Mouse (Mus musculus): Measurements from ENCODE around the gene Prpf38b. TPM values are rescaled to one million over a fixed set of nuclear protein-coding genes. Genes with fewer than 3 reads are reported as not detected.
"Not testable (repeated sequence)": the region's sequence is repeated elsewhere in the genome, so short reads cannot be mapped to it uniquely, and the experiment has no call there.

The Prpf38b gene
- polyA plus RNA-seq, 1 experiment from 2014 or later: 73.7 TPM

DNA sequence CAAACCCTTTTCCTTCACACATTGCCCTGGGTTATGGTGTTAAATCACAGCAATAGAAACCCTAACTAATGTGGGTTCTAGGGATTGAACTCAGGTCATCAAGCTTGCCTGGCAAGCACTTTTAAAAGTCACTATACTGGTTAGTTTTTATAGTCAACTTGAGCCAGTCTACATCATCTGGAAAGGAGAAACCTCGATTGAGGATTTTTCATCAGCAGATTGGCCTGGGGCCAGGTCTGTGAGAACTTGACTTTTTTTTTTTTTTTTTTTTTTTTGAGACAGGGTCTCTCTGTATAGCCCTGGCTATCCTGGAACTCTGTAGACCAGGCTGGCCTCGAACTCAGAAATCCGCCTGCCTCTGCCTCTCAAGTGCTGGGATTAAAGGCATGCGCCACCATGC lies 49.2 kb downstream of the Prpf38b start:
- H3K27me3 ChIP-seq (ENCODE audit: control insufficient read depth, insufficient read depth, low read length): not testable (repeated sequence)

DNA sequence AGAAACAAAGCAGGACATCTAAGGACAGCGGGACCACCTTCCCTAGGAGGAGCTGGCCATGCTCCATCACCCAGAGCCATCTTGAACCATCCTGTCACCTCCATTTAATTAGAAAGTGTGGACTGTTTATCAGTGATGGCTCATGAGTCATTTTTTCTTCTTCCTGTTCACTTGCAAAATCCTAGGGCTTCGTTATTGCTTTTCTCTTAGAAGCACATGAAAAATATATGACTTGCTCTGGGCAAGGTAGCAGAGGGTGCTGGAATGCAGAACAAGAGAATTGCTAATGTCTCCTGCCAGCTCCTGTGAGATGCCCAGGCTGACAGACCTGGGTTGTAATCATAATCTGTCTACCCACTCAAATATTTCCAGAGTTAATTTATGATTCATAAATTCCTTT lies 50.7 kb downstream of the Prpf38b start:
- H3K36me3 ChIP-seq (ENCODE audit: control insufficient read depth, insufficient read depth, low read length): no peaks in the 10 kb centered on the region
- 77% methylated on average over 2 of the region's 2 CpGs for WGBS
- no peak overlapping the region for H3K4me3 ChIP-seq (ENCODE audit: low read depth, low read length)
- no peak overlapping the region for H3K9ac ChIP-seq (replicated peaks; ENCODE audit: low read depth, low read length)
- no peak for ATAC-seq (ENCODE audit: insufficient number of reproducible peaks, insufficient read depth, low FRiP score, low read depth)
- no peak overlapping the region for H3K27ac ChIP-seq (ENCODE audit: low read length)
- H3K4me2 ChIP-seq (replicated peaks; ENCODE audit: low read depth, low read length): no peak overlapping the region
- H3K27me3 ChIP-seq (ENCODE audit: control insufficient read depth, insufficient read depth, low read length): no peaks in the 10 kb centered on the region
- H3K4me1 ChIP-seq (ENCODE audit: control insufficient read depth, insufficient read depth, low read length): 0 out of 2 replicates have a peak, but pooled peaks cover 9% of the 10 kb centered on the region
- no peaks in the 10 kb centered on the region for H3K9me3 ChIP-seq (ENCODE audit: control insufficient read depth, low read depth, low read length)

More for the DNA sequence above, 49.2 kb downstream of the Prpf38b start:
- not testable (repeated sequence) for H3K9ac ChIP-seq (replicated peaks; ENCODE audit: low read depth, low read length); H3K4me2 ChIP-seq (replicated peaks; ENCODE audit: low read depth, low read length); H3K27ac ChIP-seq (ENCODE audit: low read length); H3K36me3 ChIP-seq (ENCODE audit: control insufficient read depth, insufficient read depth, low read length); H3K4me3 ChIP-seq (ENCODE audit: low read depth, low read length); H3K4me1 ChIP-seq (ENCODE audit: control insufficient read depth, insufficient read depth, low read length); ATAC-seq (ENCODE audit: insufficient number of reproducible peaks, insufficient read depth, low FRiP score, low read depth); H3K9me3 ChIP-seq (ENCODE audit: control insufficient read depth, low read depth, low read length)
- 88% methylated on average over 4 of the region's 4 CpGs for WGBS

DNA sequence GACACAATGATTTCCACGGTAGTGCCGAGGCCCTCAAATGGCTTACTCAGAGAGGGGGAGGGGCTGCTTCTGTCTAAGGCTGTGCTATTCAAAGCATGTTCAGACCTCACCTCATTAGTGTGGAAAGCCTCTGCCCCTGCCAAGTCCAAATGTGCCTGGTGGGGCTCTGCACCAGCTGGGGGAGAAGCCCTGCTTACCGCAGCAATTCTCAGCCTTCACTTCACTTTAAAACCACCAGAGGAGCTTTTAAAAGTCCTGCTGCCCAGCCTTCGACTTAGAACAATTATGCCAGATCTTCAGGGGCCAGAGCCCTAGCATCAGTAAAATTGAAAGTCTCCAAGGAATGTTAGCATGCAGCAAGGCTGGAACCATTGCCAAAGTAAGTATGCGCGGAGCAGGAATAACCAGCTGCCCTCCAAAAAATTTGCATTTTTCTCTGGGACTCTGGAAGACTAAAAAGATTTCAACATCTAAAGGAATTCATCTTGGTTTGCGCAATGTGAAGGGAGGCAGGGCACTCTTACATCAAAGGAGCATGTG lies 53.2 kb downstream of the Prpf38b start:
- H3K27ac ChIP-seq (ENCODE audit: low read length): no peak overlapping the region; the same call in 1 of the 2 replicates
- no peaks in the 10 kb centered on the region for H3K27me3 ChIP-seq (ENCODE audit: control insufficient read depth, insufficient read depth, low read length)
- no peak overlapping the region for H3K4me2 ChIP-seq (replicated peaks; ENCODE audit: low read depth, low read length)
- H3K9me3 ChIP-seq (ENCODE audit: control insufficient read depth, low read depth, low read length): no peaks in the 10 kb centered on the region
- H3K4me3 ChIP-seq (ENCODE audit: low read depth, low read length): no peak overlapping the region
- H3K9ac ChIP-seq (replicated peaks; ENCODE audit: low read depth, low read length): no peak overlapping the region
- ATAC-seq (ENCODE audit: insufficient number of reproducible peaks, insufficient read depth, low FRiP score, low read depth): peak; percentile 73; the same call in 1 of the 2 replicates
- WGBS: 31% methylated on average over 7 of the region's 7 CpGs
- 0 out of 2 replicates have a peak, but pooled peaks cover 14% of the 10 kb centered on the region for H3K4me1 ChIP-seq (ENCODE audit: control insufficient read depth, insufficient read depth, low read length)
- no peaks in the 10 kb centered on the region for H3K36me3 ChIP-seq (ENCODE audit: control insufficient read depth, insufficient read depth, low read length)

DNA sequence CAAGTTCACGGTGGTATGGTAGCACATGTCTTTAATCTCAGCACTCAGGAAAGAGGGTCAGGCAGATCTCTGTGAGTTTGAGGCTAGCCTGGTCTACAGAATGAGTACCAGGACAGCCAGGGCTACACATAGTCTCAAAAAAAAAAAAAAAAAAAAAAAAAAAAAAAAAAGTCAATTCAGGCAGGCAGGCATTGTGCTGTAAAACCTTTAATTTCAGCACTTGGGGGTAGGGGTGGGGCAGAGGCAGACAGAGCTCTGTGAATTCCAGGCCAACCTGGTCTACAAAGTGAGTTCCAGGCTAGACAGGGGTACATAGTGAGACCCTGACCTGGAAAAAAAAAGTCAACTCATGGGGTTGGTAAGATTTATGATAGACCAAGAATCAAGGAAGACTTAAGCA lies 53.8 kb downstream of the Prpf38b start:
- ATAC-seq (ENCODE audit: insufficient number of reproducible peaks, insufficient read depth, low FRiP score, low read depth): no peak
- H3K9me3 ChIP-seq (ENCODE audit: control insufficient read depth, low read depth, low read length): no peaks in the 10 kb centered on the region
- H3K4me2 ChIP-seq (replicated peaks; ENCODE audit: low read depth, low read length): no peak overlapping the region

DNA sequence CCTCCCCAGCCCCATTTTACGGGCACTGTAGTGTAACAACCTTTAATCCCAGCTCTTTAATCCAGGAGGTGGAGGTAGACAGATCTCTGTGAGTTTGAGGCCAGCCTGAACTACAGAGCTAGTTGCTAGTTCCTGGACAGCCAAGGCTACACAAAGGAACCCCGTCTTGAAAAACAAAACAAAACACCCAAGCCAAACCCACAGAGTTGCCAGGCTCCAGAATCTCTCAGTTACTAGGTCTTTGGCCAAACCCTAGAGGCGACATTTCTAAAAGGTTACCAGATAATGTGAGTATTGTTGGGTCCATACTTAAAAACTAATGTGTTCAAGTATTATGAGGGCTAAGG lies 54.4 kb downstream of the Prpf38b start:
- Histone ChIP-seq H3K4me3 (ENCODE audit: low read depth, low read length) (no peak overlapping the region), H3K9me3 (ENCODE audit: control insufficient read depth, low read depth, low read length) (no peaks in the 10 kb centered on the region), H3K4me1 (ENCODE audit: control insufficient read depth, insufficient read depth, low read length) (0 out of 2 replicates have a peak, but pooled peaks cover 17% of the 10 kb centered on the region), H3K27ac (ENCODE audit: low read length) (no peak overlapping the region), H3K27me3 (ENCODE audit: control insufficient read depth, insufficient read depth, low read length) (no peaks in the 10 kb centered on the region), H3K36me3 (ENCODE audit: control insufficient read depth, insufficient read depth, low read length) (no peaks in the 10 kb centered on the region), H3K4me2 (replicated peaks; ENCODE audit: low read depth, low read length) (no peak overlapping the region), H3K9ac (replicated peaks; ENCODE audit: low read depth, low read length) (no peak overlapping the region)
- 35% methylated on average over 3 of the region's 3 CpGs for WGBS
- no peak for ATAC-seq (ENCODE audit: insufficient number of reproducible peaks, insufficient read depth, low FRiP score, low read depth)

More for the DNA sequence above, 53.8 kb downstream of the Prpf38b start:
- WGBS: 88% methylated on average over 1 of the region's 1 CpGs
- Histone ChIP-seq H3K27me3 (ENCODE audit: control insufficient read depth, insufficient read depth, low read length) (no peaks in the 10 kb centered on the region), H3K36me3 (ENCODE audit: control insufficient read depth, insufficient read depth, low read length) (no peaks in the 10 kb centered on the region), H3K4me1 (ENCODE audit: control insufficient read depth, insufficient read depth, low read length) (0 out of 2 replicates have a peak, but pooled peaks cover 14% of the 10 kb centered on the region), H3K4me3 (ENCODE audit: low read depth, low read length) (no peak overlapping the region), H3K9ac (replicated peaks; ENCODE audit: low read depth, low read length) (no peak overlapping the region), H3K27ac (ENCODE audit: low read length) (peak overlapping the region; percentile 33; the same call in 1 of the 2 replicates)

DNA sequence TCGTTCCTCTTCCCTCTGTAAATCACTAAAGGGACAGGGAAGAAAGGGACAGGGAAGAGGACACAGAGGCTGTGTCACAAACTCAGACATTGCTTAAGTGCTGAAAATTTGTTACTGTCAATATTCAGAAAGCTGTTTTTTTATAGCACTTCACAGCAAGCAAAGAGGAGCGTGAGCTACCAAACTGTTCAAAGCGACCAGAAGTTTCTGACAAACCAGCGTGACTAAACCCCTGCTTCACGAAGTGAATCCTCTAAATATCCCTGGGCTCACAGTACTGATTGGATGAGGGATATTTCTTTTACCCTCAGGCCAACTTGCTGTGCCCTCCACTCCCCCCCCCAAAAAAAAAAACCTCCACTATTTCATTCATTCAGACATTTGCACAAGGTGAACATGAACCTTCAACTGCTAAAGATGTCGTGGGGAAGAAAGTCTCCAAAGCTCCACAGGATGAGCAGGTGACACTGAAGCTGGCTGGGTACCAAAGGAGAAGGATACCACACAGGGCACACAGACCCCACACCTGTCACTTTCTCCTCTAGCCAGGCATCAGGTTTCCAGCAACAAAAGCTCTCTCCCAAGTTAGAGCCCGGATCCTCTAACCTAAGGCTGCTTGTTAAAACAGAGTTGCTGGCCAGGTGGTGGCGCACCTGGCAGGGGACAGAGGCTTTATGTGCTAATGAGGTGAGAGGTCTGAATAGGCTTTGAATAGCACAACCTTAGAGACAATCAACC lies 55.0 kb downstream of the Prpf38b start:
- Histone ChIP-seq H3K4me3 (ENCODE audit: low read depth, low read length) (no peak overlapping the region), H3K9ac (replicated peaks; ENCODE audit: low read depth, low read length) (no peak overlapping the region), H3K4me1 (ENCODE audit: control insufficient read depth, insufficient read depth, low read length) (0 out of 2 replicates have a peak, but pooled peaks cover 18% of the 10 kb centered on the region), H3K9me3 (ENCODE audit: control insufficient read depth, low read depth, low read length) (no peaks in the 10 kb centered on the region), H3K27me3 (ENCODE audit: control insufficient read depth, insufficient read depth, low read length) (no peaks in the 10 kb centered on the region), H3K4me2 (replicated peaks; ENCODE audit: low read depth, low read length) (no peak overlapping the region), H3K36me3 (ENCODE audit: control insufficient read depth, insufficient read depth, low read length) (no peaks in the 10 kb centered on the region), H3K27ac (ENCODE audit: low read length) (no peak overlapping the region)
- ATAC-seq (ENCODE audit: insufficient number of reproducible peaks, insufficient read depth, low FRiP score, low read depth): no peak
- 48% methylated on average over 8 of the region's 8 CpGs for WGBS

DNA sequence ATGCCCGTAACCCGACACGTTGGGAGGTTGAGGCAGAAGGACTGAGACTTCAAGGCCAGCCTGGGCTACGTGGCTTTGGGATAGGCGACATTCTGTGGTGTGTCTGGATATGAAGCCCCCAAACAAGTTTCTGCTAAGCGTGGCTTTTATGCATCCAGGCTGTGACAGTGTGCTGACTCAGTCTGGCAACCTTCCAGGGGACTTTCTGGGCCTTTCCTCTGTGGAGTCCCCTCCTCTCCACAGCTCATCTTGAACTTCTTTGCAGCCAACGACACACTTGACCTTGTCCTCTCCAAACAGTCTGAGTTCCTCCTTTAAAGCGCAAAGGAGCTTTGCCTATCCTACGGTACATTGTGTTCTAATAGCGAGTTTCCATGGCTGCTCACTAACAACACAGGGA lies 55.7 kb downstream of the Prpf38b start:
- H3K4me3 ChIP-seq (ENCODE audit: low read depth, low read length): no peak overlapping the region
- H3K27me3 ChIP-seq (ENCODE audit: control insufficient read depth, insufficient read depth, low read length): no peaks in the 10 kb centered on the region
- ATAC-seq (ENCODE audit: insufficient number of reproducible peaks, insufficient read depth, low FRiP score, low read depth): no peak
- H3K4me1 ChIP-seq (ENCODE audit: control insufficient read depth, insufficient read depth, low read length): 0 out of 2 replicates have a peak, but pooled peaks cover 18% of the 10 kb centered on the region
- no peaks in the 10 kb centered on the region for H3K9me3 ChIP-seq (ENCODE audit: control insufficient read depth, low read depth, low read length)
- 0 out of 2 replicates have a peak overlapping the region, but pooled peaks have one; percentile 48 for H3K27ac ChIP-seq (ENCODE audit: low read length)
- H3K36me3 ChIP-seq (ENCODE audit: control insufficient read depth, insufficient read depth, low read length): no peaks in the 10 kb centered on the region
- 58% methylated on average over 10 of the region's 10 CpGs for WGBS
- no peak overlapping the region for H3K4me2 ChIP-seq (replicated peaks; ENCODE audit: low read depth, low read length)
- no peak overlapping the region for H3K9ac ChIP-seq (replicated peaks; ENCODE audit: low read depth, low read length)

DNA sequence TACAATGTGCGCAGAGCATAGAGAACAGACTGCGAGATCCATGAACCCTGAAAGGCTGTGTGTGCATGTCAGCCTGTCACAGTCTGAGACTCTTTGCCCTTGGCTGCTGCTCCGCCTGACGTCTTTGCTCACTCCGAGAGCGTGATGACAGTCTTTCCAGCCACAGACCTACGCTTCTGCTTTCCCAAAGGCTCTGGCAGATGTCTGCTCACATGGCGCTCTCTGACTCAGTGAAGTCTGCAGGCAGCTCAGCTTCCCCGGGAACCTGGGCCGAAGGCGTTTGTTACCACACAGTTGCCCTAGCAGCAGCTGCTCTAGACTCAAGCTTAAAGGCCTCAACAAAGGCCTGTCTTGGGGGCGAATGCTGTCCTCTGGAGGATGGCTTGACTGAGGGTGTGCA lies 56.2 kb downstream of the Prpf38b start:
- Histone ChIP-seq H3K36me3 (ENCODE audit: control insufficient read depth, insufficient read depth, low read length) (no peaks in the 10 kb centered on the region), H3K27ac (ENCODE audit: low read length) (peak overlapping the region; percentile 48; the same call in 1 of the 2 replicates), H3K4me1 (ENCODE audit: control insufficient read depth, insufficient read depth, low read length) (0 out of 2 replicates have a peak, but pooled peaks cover 21% of the 10 kb centered on the region), H3K4me3 (ENCODE audit: low read depth, low read length) (no peak overlapping the region), H3K9me3 (ENCODE audit: control insufficient read depth, low read depth, low read length) (no peaks in the 10 kb centered on the region), H3K9ac (replicated peaks; ENCODE audit: low read depth, low read length) (no peak overlapping the region), H3K4me2 (replicated peaks; ENCODE audit: low read depth, low read length) (no peak overlapping the region), H3K27me3 (ENCODE audit: control insufficient read depth, insufficient read depth, low read length) (no peaks in the 10 kb centered on the region)
- no peak for ATAC-seq (ENCODE audit: insufficient number of reproducible peaks, insufficient read depth, low FRiP score, low read depth)
- WGBS: 52% methylated on average over 12 of the region's 12 CpGs

Data from stomach, embryonic 14.5 days (tissue).